Mouse (Mus musculus): Measurements from ENCODE around the gene Ptprn2.
"Not testable (repeated sequence)": the region's sequence is repeated elsewhere in the genome, so short reads cannot be mapped to it uniquely, and the experiment has no call there.

Gene Ptprn2

DNA sequence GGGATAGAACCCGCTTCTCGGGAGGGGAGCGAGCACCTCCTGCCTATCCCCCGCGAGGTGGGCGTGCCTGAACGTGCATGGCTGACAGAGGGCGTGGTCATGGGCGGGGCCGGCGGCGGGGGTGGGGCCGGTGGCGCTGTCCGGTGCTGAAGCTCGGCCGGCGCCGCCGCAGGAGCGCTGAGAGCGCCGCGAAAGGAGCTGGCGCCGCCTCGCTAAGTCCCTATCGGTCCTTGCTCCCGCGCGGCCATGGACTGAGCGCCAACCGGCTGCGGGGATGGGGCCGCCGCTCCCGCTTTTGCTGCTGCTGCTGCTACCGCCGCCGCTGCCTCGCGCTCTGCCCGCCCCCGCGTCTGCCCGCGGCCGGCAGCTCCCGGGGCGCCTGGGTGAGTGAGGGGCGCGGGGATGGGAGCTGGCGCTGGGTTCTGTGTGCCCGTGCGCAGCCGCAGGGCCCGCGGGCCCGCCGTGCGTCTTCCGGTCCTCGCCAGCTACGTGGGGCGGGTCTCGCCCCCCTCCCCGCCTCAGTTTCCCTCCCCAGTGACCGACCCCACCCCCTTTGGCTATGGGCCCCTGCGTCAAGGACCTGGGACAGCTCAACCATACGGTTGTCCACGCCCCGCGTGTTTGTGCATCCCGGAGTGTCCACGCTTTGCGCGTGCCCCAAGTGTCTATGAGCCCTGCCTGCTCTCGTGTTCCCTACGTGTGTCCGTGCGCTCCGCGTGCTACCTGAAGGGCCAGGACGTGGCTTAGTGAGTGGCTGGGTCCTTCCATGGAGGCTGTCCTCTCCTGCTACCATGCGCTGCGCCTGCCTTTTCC is at the start of gene Ptprn2:
Ptprn2 (plus strand) TSS at position 130 of the 813 bp plus-strand sequence.
- DNase-seq (ENCODE audit: low spot score) = peak; percentile 47

DNA sequence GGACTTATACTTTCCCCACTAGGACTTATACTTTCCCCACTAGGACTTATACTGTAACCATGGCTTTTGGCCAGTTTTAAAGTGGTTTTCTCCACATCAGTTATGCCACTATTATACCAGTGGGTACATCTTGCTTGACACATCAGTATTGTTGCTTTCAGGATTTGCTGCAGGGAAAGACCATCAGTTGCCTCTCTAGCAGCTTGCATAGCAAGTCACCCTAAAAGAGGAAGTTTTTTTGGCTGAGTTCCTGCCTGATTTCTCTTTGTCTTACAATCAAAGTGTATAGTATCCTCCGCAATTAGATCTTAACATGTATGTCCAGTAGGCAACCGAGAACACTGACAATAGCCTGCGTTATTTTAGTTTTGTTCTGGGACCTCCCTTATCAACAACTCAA is 49.4 kb upstream of the Ptprn2 start:
- DNase-seq (ENCODE audit: low spot score) = no peak

DNA sequence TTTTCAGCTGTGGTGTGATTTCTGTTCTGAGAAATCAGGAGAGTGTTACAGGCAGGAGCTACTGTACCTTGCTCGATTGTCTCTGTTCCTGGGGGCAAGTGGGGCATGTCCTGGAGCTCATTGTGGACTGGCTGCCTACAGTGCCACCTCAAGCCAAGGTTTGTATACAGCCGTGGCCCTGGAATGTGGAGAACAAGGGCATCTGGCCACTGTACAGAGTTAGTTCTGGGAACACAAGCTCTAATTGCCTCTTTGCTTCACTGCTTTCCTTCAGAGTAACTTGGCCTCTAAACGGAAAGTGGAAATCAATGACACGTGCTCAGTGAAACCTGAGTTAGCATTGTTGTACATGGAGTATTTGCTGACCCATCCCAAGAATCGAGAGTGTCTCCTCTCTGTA is 46.9 kb upstream of the Ptprn2 start:
- DNase-seq (ENCODE audit: low spot score) = no peak

- no peak for DNase-seq (ENCODE audit: low spot score)
These were observed 43.3 kb upstream of the Ptprn2 start for GRCm38 (mm10) chr12:116442184-116442583.

DNA sequence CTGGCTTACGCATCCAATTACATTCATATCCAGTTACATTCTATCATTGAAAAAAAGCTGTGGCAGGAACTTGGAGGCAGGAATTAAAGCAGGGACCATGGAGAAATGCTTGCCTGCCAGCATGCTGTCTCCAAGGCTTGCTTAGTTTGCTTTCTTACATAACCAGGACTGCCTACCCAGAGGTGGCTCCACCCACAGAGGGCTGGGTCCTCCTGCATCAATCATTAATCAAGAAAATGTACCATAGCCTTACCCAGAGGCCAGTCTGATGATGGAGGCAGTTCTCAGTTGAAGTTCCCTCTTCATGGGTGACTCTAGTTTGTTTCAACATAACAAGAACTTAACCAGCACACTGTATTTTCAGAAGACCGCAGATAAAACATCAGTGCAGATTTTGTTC is 36.0 kb upstream of the Ptprn2 start:
- no peak for DNase-seq (ENCODE audit: low spot score)

- no peak for DNase-seq (ENCODE audit: low spot score)
These were observed 25.0 kb upstream of the Ptprn2 start for GRCm38 (mm10) chr12:116460379-116461065.

DNA sequence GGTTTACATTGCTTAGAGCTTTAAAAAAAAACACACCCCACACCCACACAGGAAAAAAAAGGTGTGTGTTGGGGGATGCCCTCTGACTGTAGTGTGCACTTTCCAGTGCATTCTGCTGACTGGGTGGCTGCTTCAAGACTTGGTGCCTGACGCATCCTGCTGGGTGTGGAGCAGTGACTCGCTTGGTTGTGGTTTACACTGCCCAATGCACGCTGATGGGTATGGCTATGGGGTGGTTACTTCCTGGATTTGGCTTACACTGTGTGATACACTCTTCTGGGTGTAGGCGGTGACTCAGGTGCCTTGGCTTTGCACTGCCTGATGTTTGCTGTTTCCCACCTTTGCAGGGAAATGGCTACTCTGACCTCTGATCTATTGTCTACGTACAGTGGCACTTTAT is 18.5 kb upstream of the Ptprn2 start:
- DNase-seq (ENCODE audit: low spot score) = no peak

DNA sequence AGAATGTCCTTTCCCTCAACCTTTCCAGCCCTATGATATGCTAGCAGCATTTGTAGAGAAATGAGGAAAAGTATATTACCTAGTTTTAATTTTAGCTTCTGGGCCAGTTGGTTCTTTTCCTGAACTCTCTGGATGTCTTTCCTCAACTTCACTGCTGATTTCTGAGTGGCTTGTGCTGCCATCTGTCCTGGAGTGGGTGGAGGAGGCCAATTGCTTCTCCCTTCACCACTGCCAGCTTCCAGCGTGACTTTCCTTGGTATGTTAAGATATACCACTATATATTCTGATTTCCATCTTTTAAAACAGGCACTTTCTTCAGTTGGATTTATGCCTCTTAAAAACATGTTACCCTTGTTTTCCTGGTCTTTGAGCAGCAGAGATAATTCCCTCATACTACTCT is 17.2 kb upstream of the Ptprn2 start:
- DNase-seq (ENCODE audit: low spot score) = no peak

- DNase-seq (ENCODE audit: low spot score) = no peak
These were observed 16.4 kb upstream of the Ptprn2 start for GRCm38 (mm10) chr12:116469096-116469495.

GRCm38 (mm10) chr12:116473264-116473663 is 12.3 kb upstream of the Ptprn2 start:
- no peak for DNase-seq (ENCODE audit: low spot score)

DNA sequence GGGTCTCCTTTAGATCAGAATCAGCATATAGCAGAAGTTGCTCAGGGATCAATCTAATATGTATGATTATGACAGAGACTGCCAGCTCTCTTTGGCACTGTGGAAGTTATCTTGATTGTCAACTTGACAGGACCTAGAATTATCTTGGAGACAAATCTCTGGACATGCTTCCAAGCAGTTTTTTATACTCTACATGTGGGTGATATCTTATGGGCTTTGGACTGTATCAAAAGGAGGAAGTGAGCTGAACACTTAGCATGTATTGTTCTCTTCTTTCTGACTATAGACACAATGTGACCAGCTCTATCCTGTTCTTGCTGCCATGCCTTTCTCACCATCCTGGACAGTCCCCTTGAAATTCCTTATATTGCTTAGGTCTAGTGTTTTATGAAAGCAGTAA is 11.8 kb upstream of the Ptprn2 start:
- no peak for DNase-seq (ENCODE audit: low spot score)

- DNase-seq (ENCODE audit: low spot score) = no peak
These were observed 10.8 kb upstream of the Ptprn2 start for GRCm38 (mm10) chr12:116474676-116475075.

GRCm38 (mm10) chr12:116478771-116479170 is 6.7 kb upstream of the Ptprn2 start:
- DNase-seq (ENCODE audit: low spot score) = no peak

GRCm38 (mm10) chr12:116481921-116482320 is 3.6 kb upstream of the Ptprn2 start:
- no peak for DNase-seq (ENCODE audit: low spot score)

DNA sequence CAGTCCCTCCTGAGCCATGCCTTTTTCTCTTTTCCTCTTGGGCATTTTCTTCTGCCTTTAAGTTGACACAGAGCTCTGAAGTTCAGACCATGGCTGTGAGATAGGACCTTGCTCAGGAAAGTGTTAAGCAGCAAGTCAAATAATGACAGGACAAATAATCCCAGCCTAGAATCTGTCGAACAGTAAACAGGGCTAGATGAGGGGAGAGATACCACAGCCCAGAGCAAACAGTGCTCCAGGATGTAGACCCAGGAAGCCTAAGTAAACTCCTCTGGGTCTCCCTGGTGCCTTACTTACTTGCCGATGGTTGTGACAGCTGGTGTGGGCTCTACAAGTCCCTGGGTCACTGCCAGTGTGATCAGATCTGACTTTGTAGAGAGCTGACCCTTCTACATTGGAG is 1.9 kb upstream of the Ptprn2 start:
- no peak for DNase-seq (ENCODE audit: low spot score)

DNA sequence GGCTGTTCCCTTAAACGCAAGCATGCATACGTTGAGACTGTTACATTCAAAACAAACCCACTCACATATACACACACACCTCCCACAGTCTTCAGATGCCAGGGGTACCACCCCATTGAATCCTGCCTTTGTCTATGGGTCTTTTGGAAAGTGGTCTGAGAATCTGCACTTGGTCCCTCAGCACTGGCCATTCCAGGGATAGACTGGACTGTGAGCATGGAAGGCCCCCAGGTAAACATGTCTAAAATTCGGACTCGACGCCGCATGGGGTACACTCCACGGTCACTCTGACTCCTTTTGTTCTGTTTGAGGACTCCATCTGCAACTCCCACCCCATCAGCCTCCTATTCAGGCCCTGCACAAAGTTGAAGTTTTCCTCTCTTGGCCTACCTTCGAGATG is 529 bp upstream of the Ptprn2 start:
- DNase-seq (ENCODE audit: low spot score) = no peak

DNA sequence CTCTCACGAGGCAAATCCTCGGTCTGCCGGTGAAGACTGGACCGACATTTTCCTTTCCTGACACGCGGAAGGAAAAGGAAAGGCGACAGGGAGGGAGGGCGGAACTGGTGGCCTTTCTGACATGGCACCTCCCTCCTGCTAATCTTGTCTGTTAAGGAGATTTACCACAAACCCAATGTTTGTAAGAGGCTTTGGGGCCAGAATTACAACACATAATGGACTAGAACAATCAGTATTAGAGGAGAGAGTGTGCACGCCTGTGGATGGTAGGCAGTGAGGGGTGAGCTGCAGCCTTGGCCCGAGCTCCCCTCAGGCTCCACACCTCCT is 847 bp downstream of the Ptprn2 start:
- no peak for DNase-seq (ENCODE audit: low spot score)

DNA sequence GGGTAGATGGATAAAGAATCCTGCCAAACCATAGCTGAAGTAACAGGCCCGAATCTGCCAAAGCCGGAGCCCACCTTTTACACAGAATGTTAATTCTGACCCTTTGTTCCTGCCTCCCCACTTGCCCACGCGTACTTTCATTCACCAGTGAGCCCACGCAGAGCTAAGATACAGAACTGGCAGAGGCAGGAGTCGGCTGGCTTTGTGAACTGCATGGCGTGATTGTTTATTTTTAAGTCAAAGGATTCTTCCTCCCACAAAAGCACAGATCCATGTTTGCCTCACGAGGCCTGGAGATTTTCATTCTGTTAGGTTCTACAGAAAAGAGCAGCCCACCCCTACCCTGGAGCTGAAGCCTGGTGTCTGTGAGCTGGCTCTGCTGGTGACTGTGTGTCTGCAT is 3.3 kb downstream of the Ptprn2 start:
- DNase-seq (ENCODE audit: low spot score) = no peak

GRCm38 (mm10) chr12:116490575-116491356 is 5.2 kb downstream of the Ptprn2 start:
- no peak for DNase-seq (ENCODE audit: low spot score)

DNA sequence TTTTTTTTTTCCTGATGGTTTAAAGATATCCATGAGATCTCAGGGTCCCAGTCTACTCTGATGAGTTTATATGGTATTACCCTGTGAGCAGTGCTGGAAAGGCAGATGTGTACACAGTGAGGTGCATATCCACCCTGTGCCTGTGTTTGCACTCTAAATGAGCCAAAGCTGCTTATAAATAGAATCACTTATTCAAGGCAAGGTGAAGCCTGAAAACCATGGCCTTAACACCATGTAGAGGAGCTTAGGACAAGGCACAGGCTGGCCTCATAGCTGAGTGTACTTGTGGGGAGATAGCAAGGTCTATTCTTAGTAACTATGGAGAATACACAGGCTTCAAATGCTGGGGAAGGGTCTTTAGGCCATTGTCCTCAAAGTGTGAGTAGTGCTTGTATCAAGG is 13.1 kb downstream of the Ptprn2 start:
- no peak for DNase-seq (ENCODE audit: low spot score)

GRCm38 (mm10) chr12:116500652-116501051 is 15.1 kb downstream of the Ptprn2 start:
- DNase-seq (ENCODE audit: low spot score) = no peak

GRCm38 (mm10) chr12:116512482-116512881 is 27.0 kb downstream of the Ptprn2 start:
- DNase-seq (ENCODE audit: low spot score) = no peak

GRCm38 (mm10) chr12:116513788-116514187 is 28.3 kb downstream of the Ptprn2 start:
- DNase-seq (ENCODE audit: low spot score) = not testable (repeated sequence)
